Mouse (Mus musculus): ENCODE results near the gene Trp73. TPM values are rescaled to one million over a fixed set of nuclear protein-coding genes. Genes with fewer than 3 reads are reported as not detected.

Gene Trp73
- polyA plus RNA-seq, 1 experiment from 2014 or later, result 0.20 TPM

DNA sequence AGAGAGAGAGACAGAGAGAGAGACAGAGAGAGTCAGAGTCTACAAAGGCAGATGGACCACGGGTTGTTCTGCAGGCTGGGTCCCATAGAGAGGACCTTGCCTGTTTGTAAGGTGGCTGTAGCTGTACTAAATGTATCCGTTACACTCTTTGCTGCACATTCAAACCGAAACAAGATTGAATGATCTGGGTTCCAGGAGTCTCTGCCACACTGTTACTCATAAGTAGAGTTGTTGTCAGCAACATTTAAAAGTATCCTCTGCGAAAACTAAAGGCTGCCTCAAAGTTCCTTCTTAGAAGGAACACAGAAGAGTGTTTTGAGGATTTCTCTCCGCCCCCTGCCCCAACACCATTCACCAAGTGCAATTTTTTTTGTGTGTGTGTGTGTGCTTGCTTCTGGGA lies 2.9 kb downstream of the Trp73 start:
- no peak for ATAC-seq (replicated peaks; ENCODE audit: extremely low read depth, insufficient read depth, low FRiP score)
- Histone ChIP-seq H3K27me3 (ENCODE audit: control insufficient read depth, insufficient read depth, low read length) (peaks cover 80% of the 10 kb centered on the region), H3K36me3 (ENCODE audit: control insufficient read depth, insufficient read depth) (no peaks in the 10 kb centered on the region), H3K27ac (ENCODE audit: low read length) (no peak overlapping the region), H3K4me3 (ENCODE audit: low read length) (no peak overlapping the region), H3K4me1 (ENCODE audit: control insufficient read depth, insufficient read depth, low read length) (peaks cover 18% of the 10 kb centered on the region), H3K4me2 (ENCODE audit: low read depth, low read length) (no peak overlapping the region), H3K9ac (ENCODE audit: low read length) (no peak overlapping the region), H3K9me3 (replicated peaks; ENCODE audit: control insufficient read depth, low read length) (no peaks in the 10 kb centered on the region)
- WGBS, result 52% methylated on average over 5 of the region's 5 CpGs

DNA sequence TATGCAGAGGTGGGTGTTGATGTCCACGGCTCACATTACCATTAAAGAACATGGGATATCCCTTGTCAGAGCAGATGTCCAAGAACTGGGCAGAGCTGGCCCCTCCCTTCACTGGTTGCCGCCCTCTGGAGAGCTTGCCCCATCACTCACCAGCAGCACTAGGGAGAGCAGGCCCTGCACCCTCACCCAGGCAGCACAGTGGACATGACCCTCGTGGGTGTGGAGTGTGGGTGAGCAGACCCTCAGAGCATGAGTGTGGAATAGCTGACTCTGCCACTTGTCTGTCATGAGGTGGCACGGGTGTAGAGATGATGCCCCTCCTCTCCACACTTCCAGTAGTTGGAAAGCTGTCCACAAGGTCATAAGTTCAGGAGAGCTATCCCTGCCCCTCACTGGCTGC lies 5.2 kb downstream of the Trp73 start:
- Histone ChIP-seq H3K9me3 (replicated peaks; ENCODE audit: control insufficient read depth, low read length) (no peaks in the 10 kb centered on the region), H3K27me3 (ENCODE audit: control insufficient read depth, insufficient read depth, low read length) (peaks cover 65% of the 10 kb centered on the region), H3K4me1 (ENCODE audit: control insufficient read depth, insufficient read depth, low read length) (no peaks in the 10 kb centered on the region), H3K4me2 (ENCODE audit: low read depth, low read length) (no peak overlapping the region), H3K36me3 (ENCODE audit: control insufficient read depth, insufficient read depth) (no peaks in the 10 kb centered on the region), H3K27ac (ENCODE audit: low read length) (no peak overlapping the region), H3K4me3 (ENCODE audit: low read length) (no peak overlapping the region), H3K9ac (ENCODE audit: low read length) (no peak overlapping the region)
- 53% methylated on average over 4 of the region's 4 CpGs for WGBS
- ATAC-seq (replicated peaks; ENCODE audit: extremely low read depth, insufficient read depth, low FRiP score), result no peak

DNA sequence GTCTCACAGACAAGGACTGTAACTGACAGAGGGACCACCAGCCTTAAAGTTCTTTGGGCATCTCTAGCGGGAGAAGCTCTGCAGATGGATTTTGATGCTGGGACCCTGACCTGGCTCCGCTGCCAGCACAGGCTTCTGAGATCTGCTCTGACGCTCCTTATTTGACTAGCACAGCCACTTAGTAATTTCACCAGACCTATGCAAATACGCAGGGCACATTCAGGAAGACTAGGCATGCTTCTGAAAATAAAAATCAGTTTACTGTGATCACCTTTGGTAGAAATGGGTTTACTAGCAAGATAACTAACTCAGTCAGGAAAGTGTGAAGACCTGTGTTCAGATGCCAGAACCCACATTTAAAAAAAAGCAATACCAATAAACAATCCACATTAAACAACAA lies 8.1 kb downstream of the Trp73 start:
- H3K4me1 ChIP-seq (ENCODE audit: control insufficient read depth, insufficient read depth, low read length), result no peaks in the 10 kb centered on the region
- H3K36me3 ChIP-seq (ENCODE audit: control insufficient read depth, insufficient read depth), result no peaks in the 10 kb centered on the region
- H3K27me3 ChIP-seq (ENCODE audit: control insufficient read depth, insufficient read depth, low read length), result peaks cover 44% of the 10 kb centered on the region
- H3K9ac ChIP-seq (ENCODE audit: low read length), result no peak overlapping the region
- no peak overlapping the region for H3K4me3 ChIP-seq (ENCODE audit: low read length)
- H3K27ac ChIP-seq (ENCODE audit: low read length), result no peak overlapping the region
- no peak overlapping the region for H3K4me2 ChIP-seq (ENCODE audit: low read depth, low read length)
- H3K9me3 ChIP-seq (replicated peaks; ENCODE audit: control insufficient read depth, low read length), result no peaks in the 10 kb centered on the region
- ATAC-seq (replicated peaks; ENCODE audit: extremely low read depth, insufficient read depth, low FRiP score), result no peak
- WGBS, result 74% methylated on average over 4 of the region's 4 CpGs

DNA sequence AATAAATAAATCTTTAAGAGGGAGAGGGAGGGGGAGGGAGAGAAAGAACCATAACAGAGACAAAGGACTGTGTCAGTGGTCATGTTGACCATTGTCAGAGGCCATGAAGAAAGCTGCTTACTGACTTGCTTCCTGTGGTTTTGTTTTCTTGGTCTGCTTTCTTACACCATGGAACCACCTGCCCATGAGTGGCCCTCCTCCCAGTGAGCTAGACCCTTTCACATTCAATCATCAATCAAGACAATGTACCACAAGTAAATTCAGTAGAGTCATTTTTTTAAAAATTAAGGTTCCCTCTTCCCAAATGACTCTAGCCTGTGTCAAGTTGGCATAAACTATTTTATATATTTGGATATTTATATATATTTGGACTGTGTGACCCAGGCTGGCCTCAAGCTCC lies 10.1 kb downstream of the Trp73 start:
- no peaks in the 10 kb centered on the region for H3K36me3 ChIP-seq (ENCODE audit: control insufficient read depth, insufficient read depth)
- no peak overlapping the region for H3K27ac ChIP-seq (ENCODE audit: low read length)
- H3K27me3 ChIP-seq (ENCODE audit: control insufficient read depth, insufficient read depth, low read length), result peaks cover 31% of the 10 kb centered on the region
- no peak for ATAC-seq (replicated peaks; ENCODE audit: extremely low read depth, insufficient read depth, low FRiP score)
- H3K9ac ChIP-seq (ENCODE audit: low read length), result no peak overlapping the region
- H3K9me3 ChIP-seq (replicated peaks; ENCODE audit: control insufficient read depth, low read length), result no peaks in the 10 kb centered on the region
- H3K4me1 ChIP-seq (ENCODE audit: control insufficient read depth, insufficient read depth, low read length), result no peaks in the 10 kb centered on the region
- H3K4me2 ChIP-seq (ENCODE audit: low read depth, low read length), result no peak overlapping the region
- no peak overlapping the region for H3K4me3 ChIP-seq (ENCODE audit: low read length)

DNA sequence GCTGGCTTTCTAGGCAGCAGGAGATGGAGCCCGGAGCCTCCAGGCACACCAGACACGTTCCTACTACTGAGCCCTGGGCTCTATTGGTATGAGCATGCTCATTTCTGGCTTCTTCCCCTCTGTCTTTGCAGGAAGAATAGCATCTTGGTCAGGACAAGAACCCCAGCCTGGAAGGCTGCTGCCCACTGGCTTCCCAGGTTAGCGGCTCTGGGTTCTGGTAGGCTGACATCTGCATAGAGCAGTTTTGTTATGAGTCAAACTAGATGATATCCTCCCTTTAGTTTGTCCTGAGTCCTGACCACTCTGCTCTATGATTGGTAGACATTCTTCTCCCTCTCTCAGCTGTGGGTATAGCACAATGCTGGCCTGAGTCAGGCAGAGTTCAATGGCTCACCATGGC lies 12.7 kb downstream of the Trp73 start:
- Histone ChIP-seq H3K9me3 (replicated peaks; ENCODE audit: control insufficient read depth, low read length) (no peaks in the 10 kb centered on the region), H3K4me1 (ENCODE audit: control insufficient read depth, insufficient read depth, low read length) (no peaks in the 10 kb centered on the region), H3K36me3 (ENCODE audit: control insufficient read depth, insufficient read depth) (no peaks in the 10 kb centered on the region), H3K9ac (ENCODE audit: low read length) (no peak overlapping the region), H3K27me3 (ENCODE audit: control insufficient read depth, insufficient read depth, low read length) (peaks cover 23% of the 10 kb centered on the region), H3K27ac (ENCODE audit: low read length) (no peak overlapping the region), H3K4me3 (ENCODE audit: low read length) (no peak overlapping the region), H3K4me2 (ENCODE audit: low read depth, low read length) (no peak overlapping the region)
- no peak for ATAC-seq (replicated peaks; ENCODE audit: extremely low read depth, insufficient read depth, low FRiP score)
- 70% methylated on average over 3 of the region's 3 CpGs for WGBS

DNA sequence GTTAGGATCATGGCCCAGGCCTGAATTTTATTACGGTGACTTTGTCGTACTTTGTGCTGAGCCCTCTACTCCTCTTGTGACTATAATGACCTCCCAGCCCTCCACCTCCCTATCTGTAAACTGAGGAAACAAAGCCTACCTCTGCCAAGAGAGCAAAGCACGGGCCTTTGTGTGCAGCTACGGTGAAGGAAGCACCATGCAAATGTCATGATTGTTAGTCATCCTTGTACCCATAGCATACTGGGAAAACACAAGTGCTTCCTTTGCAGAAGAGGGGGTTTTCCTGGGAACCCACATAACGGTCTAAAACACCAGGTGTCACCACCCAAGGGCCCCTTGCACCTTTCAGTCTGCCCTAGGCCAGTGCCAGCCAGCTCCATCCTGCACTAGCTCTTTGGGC lies 14.8 kb downstream of the Trp73 start:
- no peak for ATAC-seq (replicated peaks; ENCODE audit: extremely low read depth, insufficient read depth, low FRiP score)
- Histone ChIP-seq H3K4me2 (ENCODE audit: low read depth, low read length) (no peak overlapping the region), H3K9me3 (replicated peaks; ENCODE audit: control insufficient read depth, low read length) (no peaks in the 10 kb centered on the region), H3K27ac (ENCODE audit: low read length) (no peak overlapping the region), H3K36me3 (ENCODE audit: control insufficient read depth, insufficient read depth) (no peaks in the 10 kb centered on the region), H3K27me3 (ENCODE audit: control insufficient read depth, insufficient read depth, low read length) (peaks cover 21% of the 10 kb centered on the region), H3K4me3 (ENCODE audit: low read length) (no peak overlapping the region), H3K4me1 (ENCODE audit: control insufficient read depth, insufficient read depth, low read length) (no peaks in the 10 kb centered on the region), H3K9ac (ENCODE audit: low read length) (no peak overlapping the region)
- WGBS, result 67% methylated on average over 5 of the region's 5 CpGs

DNA sequence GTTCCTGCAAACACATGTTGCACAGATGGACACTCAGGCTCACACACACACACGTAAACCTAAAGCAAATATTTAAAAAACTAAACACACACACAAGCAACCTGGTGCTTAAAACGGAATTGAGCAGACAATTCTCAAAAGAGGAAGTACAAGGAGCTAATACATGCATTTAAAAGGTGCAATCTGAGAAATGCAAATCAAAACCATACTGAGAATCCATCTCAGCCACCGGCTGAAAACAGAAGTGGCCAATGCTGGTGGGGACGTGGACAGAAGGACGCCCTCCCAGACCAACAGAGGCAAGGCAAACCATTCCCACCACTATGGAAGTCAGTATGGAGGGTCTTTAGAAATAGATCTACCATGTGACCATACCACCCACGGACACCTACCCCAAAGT lies 16.5 kb downstream of the Trp73 start:
- no peaks in the 10 kb centered on the region for H3K9me3 ChIP-seq (replicated peaks; ENCODE audit: control insufficient read depth, low read length)
- no peaks in the 10 kb centered on the region for H3K4me1 ChIP-seq (ENCODE audit: control insufficient read depth, insufficient read depth, low read length)
- H3K27ac ChIP-seq (ENCODE audit: low read length), result no peak overlapping the region
- no peak for ATAC-seq (replicated peaks; ENCODE audit: extremely low read depth, insufficient read depth, low FRiP score)
- 69% methylated on average over 6 of the region's 6 CpGs for WGBS
- peaks cover 18% of the 10 kb centered on the region for H3K27me3 ChIP-seq (ENCODE audit: control insufficient read depth, insufficient read depth, low read length)
- H3K9ac ChIP-seq (ENCODE audit: low read length), result no peak overlapping the region
- H3K36me3 ChIP-seq (ENCODE audit: control insufficient read depth, insufficient read depth), result no peaks in the 10 kb centered on the region
- no peak overlapping the region for H3K4me3 ChIP-seq (ENCODE audit: low read length)
- no peak overlapping the region for H3K4me2 ChIP-seq (ENCODE audit: low read depth, low read length)

DNA sequence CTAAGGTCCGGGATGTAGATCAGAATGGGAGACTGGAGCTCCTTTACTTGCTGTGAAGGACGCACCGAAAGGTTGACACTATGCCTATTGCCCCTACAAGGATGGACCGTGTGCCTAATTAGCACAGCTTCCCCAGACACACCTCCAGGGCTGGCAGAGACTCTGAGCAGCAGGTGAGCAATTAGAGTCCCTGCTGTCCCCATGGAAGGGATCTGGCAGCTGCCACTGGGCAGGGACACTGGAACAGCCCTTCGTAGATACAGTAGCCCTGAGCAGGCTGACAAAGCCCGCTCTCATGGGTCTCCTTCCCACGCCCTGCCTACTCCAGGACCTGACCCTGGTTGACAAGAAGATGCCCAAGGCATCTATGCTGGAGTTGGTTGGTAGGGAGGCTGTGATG lies 17.6 kb downstream of the Trp73 start:
- H3K4me3 ChIP-seq (ENCODE audit: low read length), result no peak overlapping the region
- whole genome bisulfite sequencing, result 70% methylated on average over 7 of the region's 7 CpGs
- no peaks in the 10 kb centered on the region for H3K4me1 ChIP-seq (ENCODE audit: control insufficient read depth, insufficient read depth, low read length)
- H3K4me2 ChIP-seq (ENCODE audit: low read depth, low read length), result no peak overlapping the region
- no peaks in the 10 kb centered on the region for H3K9me3 ChIP-seq (replicated peaks; ENCODE audit: control insufficient read depth, low read length)
- peaks cover 15% of the 10 kb centered on the region for H3K27me3 ChIP-seq (ENCODE audit: control insufficient read depth, insufficient read depth, low read length)
- no peak overlapping the region for H3K27ac ChIP-seq (ENCODE audit: low read length)
- H3K9ac ChIP-seq (ENCODE audit: low read length), result no peak overlapping the region
- no peaks in the 10 kb centered on the region for H3K36me3 ChIP-seq (ENCODE audit: control insufficient read depth, insufficient read depth)
- ATAC-seq (replicated peaks; ENCODE audit: extremely low read depth, insufficient read depth, low FRiP score), result no peak

DNA sequence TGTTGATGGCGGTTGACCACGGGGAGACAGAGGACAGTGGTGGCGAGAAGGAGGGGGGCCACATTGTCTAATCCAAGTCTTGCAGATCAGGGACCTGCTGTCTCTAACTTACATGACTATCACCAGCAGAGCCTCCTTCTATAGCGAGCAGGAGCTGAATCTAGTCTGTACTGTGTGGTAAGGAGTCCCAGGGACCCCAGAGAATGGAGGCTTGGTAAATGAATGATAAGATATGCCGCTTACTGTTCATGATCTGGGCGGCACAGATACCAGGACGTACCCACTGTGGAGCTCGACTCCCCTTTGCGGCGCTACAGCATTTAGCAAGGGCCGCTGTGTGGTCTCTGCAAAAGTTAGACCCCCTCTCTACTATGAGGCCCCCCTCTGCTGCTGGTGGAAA lies 18.2 kb downstream of the Trp73 start:
- Histone ChIP-seq H3K9me3 (replicated peaks; ENCODE audit: control insufficient read depth, low read length) (no peaks in the 10 kb centered on the region), H3K36me3 (ENCODE audit: control insufficient read depth, insufficient read depth) (no peaks in the 10 kb centered on the region), H3K4me1 (ENCODE audit: control insufficient read depth, insufficient read depth, low read length) (no peaks in the 10 kb centered on the region), H3K4me3 (ENCODE audit: low read length) (no peak overlapping the region), H3K27me3 (ENCODE audit: control insufficient read depth, insufficient read depth, low read length) (peaks cover 15% of the 10 kb centered on the region), H3K27ac (ENCODE audit: low read length) (no peak overlapping the region), H3K9ac (ENCODE audit: low read length) (no peak overlapping the region), H3K4me2 (ENCODE audit: low read depth, low read length) (no peak overlapping the region)
- ATAC-seq (replicated peaks; ENCODE audit: extremely low read depth, insufficient read depth, low FRiP score), result no peak
- WGBS, result 67% methylated on average over 11 of the region's 11 CpGs

DNA sequence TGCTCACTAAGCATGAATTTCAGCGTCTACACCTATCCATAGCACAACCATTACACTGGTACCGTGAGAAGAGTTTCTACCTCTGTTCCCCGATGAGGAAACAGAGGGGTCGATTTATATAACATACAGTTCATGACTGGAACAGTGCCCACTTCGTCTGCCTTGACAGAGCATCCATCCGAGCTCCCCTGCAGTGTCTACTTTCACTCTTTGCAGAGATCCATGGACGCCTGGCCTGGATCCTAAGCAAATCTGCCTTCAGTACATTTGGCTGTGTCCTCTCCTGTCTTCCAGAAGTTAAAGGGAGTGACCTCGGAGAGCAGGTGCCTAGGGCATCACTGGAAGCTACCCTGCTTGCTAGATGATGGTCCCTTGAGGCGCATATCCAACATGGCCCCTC lies 20.8 kb downstream of the Trp73 start:
- 72% methylated on average over 9 of the region's 9 CpGs for WGBS

More for the DNA sequence above, 20.8 kb downstream of the Trp73 start:
- no peaks in the 10 kb centered on the region for H3K4me1 ChIP-seq (ENCODE audit: control insufficient read depth, insufficient read depth, low read length)
- no peak for ATAC-seq (replicated peaks; ENCODE audit: extremely low read depth, insufficient read depth, low FRiP score)
- H3K27ac ChIP-seq (ENCODE audit: low read length), result no peak overlapping the region
- H3K36me3 ChIP-seq (ENCODE audit: control insufficient read depth, insufficient read depth), result no peaks in the 10 kb centered on the region
- no peak overlapping the region for H3K4me3 ChIP-seq (ENCODE audit: low read length)
- peaks cover 11% of the 10 kb centered on the region for H3K27me3 ChIP-seq (ENCODE audit: control insufficient read depth, insufficient read depth, low read length)
- no peaks in the 10 kb centered on the region; the same call in 1 of the 2 replicates for H3K9me3 ChIP-seq (replicated peaks; ENCODE audit: control insufficient read depth, low read length)
- no peak overlapping the region for H3K4me2 ChIP-seq (ENCODE audit: low read depth, low read length)
- H3K9ac ChIP-seq (ENCODE audit: low read length), result no peak overlapping the region

All from heart, embryonic 16.5 days (tissue).